Mouse (Mus musculus): ENCODE data around the gene Ptbp2. TPM values are rescaled to one million over a fixed set of nuclear protein-coding genes. Genes with fewer than 3 reads are reported as not detected.

Ptbp2 gene
- total RNA-seq, 4 experiments from 2014 or later, result 117 to 133 (median 124) TPM

DNA sequence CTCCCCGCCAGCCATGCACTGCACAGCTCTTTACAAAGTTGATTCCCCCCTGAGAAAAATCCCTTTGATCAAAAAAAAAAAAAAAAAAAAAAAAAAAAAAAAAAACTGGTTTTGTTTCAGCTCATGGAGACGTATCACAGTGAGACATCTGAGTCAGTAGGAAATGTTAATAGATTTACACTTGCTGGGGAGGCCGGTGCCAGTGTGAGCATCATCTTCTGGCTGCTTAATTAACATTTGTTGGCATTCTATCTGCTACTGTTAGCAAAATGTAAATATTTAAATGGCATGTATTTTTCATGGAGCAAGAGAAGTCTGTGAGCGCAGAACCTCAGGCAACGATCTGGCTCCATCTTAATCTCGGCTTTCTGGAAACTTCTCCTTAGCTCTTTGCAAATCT lies 99.5 kb downstream of the Ptbp2 start:
- DNase-seq (ENCODE audit: low spot score in 2 of 2), result no peak

Small RNAs within 50 kb of the gene (microRNA-seq; reads per million reads assigned to microRNA genes)
- 0 reads per million in 2 experiments for gene Gm24744

All from left cerebral cortex, adult 8-10 months (tissue).